Mouse (Mus musculus) yolk sac, embryonic 10.5 days (tissue): ENCODE measurements at regions not wholly inside any gene's neighbourhood (a gene's known extent, or its start where the extent isn't known, plus 50 kb on each side); places are given as distances from the start of the nearest gene placed in this dataset.
"Not testable (repeated sequence)": the region's sequence is repeated elsewhere in the genome, so short reads cannot be mapped to it uniquely, and the experiment has no call there.

ENCODE experiments used
- DNase-seq: peaks from one replicate; pipeline ENCODE4 v3.0.0-alpha.2; 2017; ENCODE audit warnings: low spot score

GRCm38 (mm10) chr13:52096506-52096905 is 250.0 kb downstream of the Gadd45g start:
- DNase-seq = no peak

GRCm38 (mm10) chr13:52105989-52106642 is 259.6 kb downstream of the Gadd45g start:
- DNase-seq = no peak

- no peak for DNase-seq
Observed at GRCm38 (mm10) chr13:52108349-52108921, 262.0 kb downstream of the Gadd45g start.

- DNase-seq = no peak
Observed at GRCm38 (mm10) chr13:52109039-52109759, 262.7 kb downstream of the Gadd45g start.

GRCm38 (mm10) chr13:52110750-52111149 is 264.3 kb downstream of the Gadd45g start:
- no peak for DNase-seq

- no peak for DNase-seq
Observed at GRCm38 (mm10) chr13:52113549-52113948, 267.1 kb downstream of the Gadd45g start.

GRCm38 (mm10) chr13:52114431-52114830 is 268.0 kb downstream of the Gadd45g start:
- no peak for DNase-seq

- no peak for DNase-seq
Observed at GRCm38 (mm10) chr13:52114962-52115361, 268.5 kb downstream of the Gadd45g start.

- DNase-seq = no peak
Observed at GRCm38 (mm10) chr13:52116241-52116640, 269.8 kb downstream of the Gadd45g start.

- DNase-seq = no peak
Observed at GRCm38 (mm10) chr13:52116756-52117155, 270.3 kb downstream of the Gadd45g start.

- no peak for DNase-seq
Observed at GRCm38 (mm10) chr13:52120795-52121194, 274.3 kb downstream of the Gadd45g start.

- DNase-seq = no peak
Observed at GRCm38 (mm10) chr13:52125037-52125436, 278.6 kb downstream of the Gadd45g start.

- no peak for DNase-seq
Observed at GRCm38 (mm10) chr13:52127751-52128150, 281.3 kb downstream of the Gadd45g start.

GRCm38 (mm10) chr13:52129466-52129865 is 283.0 kb downstream of the Gadd45g start:
- DNase-seq = no peak

GRCm38 (mm10) chr13:52133202-52133601 is 286.7 kb downstream of the Gadd45g start:
- DNase-seq = no peak

- no peak for DNase-seq
Observed at GRCm38 (mm10) chr13:52138331-52138945, 292.0 kb downstream of the Gadd45g start.

- no peak for DNase-seq
Observed at GRCm38 (mm10) chr13:52139140-52139809, 292.8 kb downstream of the Gadd45g start.

GRCm38 (mm10) chr13:52140221-52140620 is 293.7 kb downstream of the Gadd45g start:
- no peak for DNase-seq

GRCm38 (mm10) chr13:52144066-52144465 is 297.6 kb downstream of the Gadd45g start:
- not testable (repeated sequence) for DNase-seq

- no peak for DNase-seq
Observed at GRCm38 (mm10) chr13:52145926-52146325, 299.4 kb downstream of the Gadd45g start.

GRCm38 (mm10) chr13:52150281-52150680 is 303.8 kb downstream of the Gadd45g start:
- no peak for DNase-seq

GRCm38 (mm10) chr13:52151777-52152176 is 305.3 kb downstream of the Gadd45g start:
- no peak for DNase-seq
